Mouse (Mus musculus) monocyte, adult 5-6 weeks (primary cell): ENCODE measurements around the gene Rap2b. TPM values are rescaled to one million over a fixed set of nuclear protein-coding genes. Genes with fewer than 3 reads are reported as not detected.

Experiments
- ATAC-seq: fragments of 153-309, 156-312 bp; replicated peaks from 2 replicates; pipeline ENCODE4 v1.8.0; 2017; ENCODE audit warnings: mild to moderate bottlenecking; ENCODE audit not compliant: low TSS enrichment, insufficient number of reproducible peaks, severe bottlenecking, poor library complexity, low FRiP score
- total RNA-seq: library from RNA; stranded (forward); fragments of 200-1000, 200-491, 200-594 nt; gene quantifications from 3 replicates; pipeline ENCODE4 v1.2.3, GENCODE M21; 2017

Rap2b gene
- 19.0 to 29.0 TPM (median 24.3 TPM) in 3 replicates for total RNA-seq

DNA sequence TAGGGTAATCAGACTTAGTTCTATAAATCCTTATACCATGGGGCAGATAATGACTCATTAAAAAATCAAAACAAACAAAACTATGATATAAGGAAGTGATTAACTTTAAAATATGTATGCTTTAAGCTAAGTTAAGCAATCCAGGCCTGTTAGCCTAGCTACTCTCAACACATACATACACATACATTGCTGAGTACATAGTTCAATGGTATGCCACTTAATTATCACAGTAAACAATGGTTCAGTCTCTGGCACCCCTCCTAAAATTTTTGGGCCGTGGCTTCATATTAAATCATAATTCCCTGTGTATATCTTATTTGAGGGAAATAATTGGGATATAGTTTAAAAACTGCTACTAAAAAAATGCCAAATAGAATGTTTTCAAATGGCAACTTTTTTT lies at the start of gene Rap2b:
TSS of gene Rap2b (plus strand) at position 301 of the 400 bp plus-strand sequence.
- ATAC-seq = no peak

- ATAC-seq = no peak
Observed at GRCm38 (mm10) chr3:61315002-61315401, 46.4 kb upstream of the Rap2b start.

DNA sequence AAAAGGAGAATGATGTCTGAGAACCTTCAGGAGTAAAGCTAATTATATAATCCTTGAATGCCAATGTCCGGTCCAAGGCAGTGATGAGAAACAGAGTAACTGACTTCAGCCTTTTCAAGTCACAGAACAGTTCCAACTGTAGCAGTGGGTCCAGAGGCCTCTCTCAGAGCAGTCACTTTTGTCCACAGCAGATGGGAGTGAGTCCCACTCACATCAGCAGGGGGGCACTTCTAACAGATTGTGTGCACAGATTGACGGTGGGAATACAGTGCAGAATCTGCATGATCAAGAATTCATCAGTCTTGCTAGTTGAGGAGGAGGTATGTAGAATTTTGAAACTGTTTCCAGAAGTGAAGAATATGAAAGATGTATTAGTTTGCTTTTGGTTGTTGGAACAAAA lies 41.4 kb upstream of the Rap2b start:
- no peak for ATAC-seq

DNA sequence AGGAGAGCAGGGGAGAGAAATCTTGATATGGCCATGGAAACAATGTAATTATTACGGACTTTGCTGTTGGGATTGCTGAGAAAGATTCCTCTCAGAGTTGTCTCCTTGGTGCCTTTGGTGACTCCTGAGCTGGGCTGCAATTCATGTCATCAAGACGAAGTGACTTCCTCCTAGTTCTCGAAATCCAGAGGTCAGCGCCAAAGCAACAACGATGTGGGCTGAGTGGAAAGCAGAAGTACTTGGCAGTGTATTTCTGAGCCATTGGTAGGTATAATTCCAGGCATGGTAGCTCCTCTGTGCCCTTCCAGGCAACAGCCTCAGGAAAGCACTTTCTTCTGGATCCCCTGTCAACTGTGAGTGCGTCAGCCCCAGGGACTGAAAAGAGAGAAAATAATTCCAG lies 39.8 kb upstream of the Rap2b start:
- ATAC-seq = peak; percentile 70; the same call in 1 of the 2 replicates

GRCm38 (mm10) chr3:61336205-61336604 lies 25.2 kb upstream of the Rap2b start:
- ATAC-seq = no peak

DNA sequence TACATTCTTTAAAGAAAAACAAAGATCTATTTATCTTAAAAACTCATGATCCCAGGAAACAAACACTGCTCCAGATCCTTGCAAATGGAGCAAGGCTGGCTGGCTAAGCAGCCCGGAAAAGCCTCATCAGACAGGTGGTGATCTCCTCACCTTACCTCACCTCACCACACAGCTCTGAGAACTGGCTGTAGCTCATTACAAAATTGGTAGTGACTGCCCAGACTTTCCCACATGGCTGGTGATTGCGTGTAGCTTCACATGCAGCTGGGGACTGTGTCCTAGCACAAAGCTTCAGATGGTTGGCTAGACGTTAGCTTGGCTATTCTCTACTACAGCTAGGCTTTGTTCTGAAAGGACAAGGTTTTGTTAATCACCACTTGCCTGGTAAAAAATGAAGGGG lies 24.2 kb upstream of the Rap2b start:
- ATAC-seq = no peak

- no peak for ATAC-seq
Observed at GRCm38 (mm10) chr3:61340321-61340720, 21.1 kb upstream of the Rap2b start.

GRCm38 (mm10) chr3:61344031-61344430 lies 17.4 kb upstream of the Rap2b start:
- no peak for ATAC-seq

GRCm38 (mm10) chr3:61345636-61346035 lies 15.8 kb upstream of the Rap2b start:
- ATAC-seq = no peak

- no peak for ATAC-seq
Observed at GRCm38 (mm10) chr3:61348036-61348614, 13.3 kb upstream of the Rap2b start.

- no peak for ATAC-seq
Observed at GRCm38 (mm10) chr3:61349433-61349832, 12.0 kb upstream of the Rap2b start.

- no peak for ATAC-seq
Observed at GRCm38 (mm10) chr3:61355464-61355863, 6.0 kb upstream of the Rap2b start.

DNA sequence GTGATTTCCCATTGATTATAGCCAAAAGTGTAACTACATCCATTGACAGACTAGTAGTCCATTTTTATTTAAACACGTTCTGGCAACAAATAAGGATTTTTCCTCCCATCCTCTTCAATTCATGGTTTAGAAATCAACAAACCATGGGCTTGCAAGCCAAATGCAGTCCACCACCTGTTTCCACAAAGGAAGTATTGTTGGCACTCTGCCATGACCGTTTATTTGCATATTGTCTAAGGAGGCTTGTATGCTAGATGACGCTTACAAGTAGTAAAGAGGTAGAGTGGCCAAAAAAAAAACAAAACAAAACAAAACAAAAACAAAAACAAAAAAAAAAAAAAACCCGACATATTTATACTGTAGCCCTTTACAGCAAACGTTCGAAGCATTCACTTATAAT lies 3.3 kb upstream of the Rap2b start:
- ATAC-seq = no peak

DNA sequence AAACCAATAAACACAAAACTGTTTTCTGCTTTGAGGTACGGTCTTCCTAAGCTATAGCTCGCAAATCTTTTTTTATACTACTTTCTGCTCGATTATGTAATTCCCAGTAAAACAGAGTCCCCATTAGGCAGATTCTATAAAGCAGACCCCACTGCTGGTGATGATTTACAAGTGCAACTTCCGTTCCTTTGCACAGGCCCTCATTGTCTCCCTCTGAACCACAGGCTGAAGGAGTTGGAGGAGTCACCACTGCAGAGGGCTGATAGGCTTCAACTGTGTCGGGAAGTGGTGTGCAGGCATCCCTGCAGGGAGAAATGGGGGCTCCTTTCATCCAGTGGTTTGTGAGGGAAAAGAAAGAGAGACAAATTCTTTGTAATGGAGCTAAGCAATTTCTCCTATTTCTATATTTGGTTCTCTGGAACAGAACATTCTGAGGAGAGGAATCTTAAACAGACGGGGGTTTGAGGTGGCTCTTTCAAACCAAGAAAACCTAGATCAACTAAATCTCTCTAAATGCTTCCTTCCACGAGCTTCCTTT lies 2.6 kb upstream of the Rap2b start:
- no peak for ATAC-seq

DNA sequence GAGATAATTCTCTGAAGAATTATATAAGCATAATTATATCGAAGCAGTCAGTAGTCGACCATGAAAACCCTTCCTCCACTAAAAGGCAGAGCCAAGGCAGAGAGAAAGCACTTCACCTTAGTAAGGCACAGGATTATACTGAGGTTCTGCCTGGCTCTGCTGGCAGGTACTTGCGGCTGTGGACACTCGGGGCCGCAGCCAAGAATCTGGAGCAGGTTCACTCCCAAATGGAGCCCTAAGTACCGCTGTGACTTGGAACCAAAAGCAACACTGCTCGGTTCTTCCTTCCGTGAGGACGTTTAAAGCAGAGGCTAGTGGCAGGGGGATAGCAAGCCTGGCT lies 1.4 kb downstream of the Rap2b start:
- no peak for ATAC-seq

- ATAC-seq = peak; percentile 72
Observed at GRCm38 (mm10) chr3:61363161-61363988, 1.9 kb downstream of the Rap2b start.

DNA sequence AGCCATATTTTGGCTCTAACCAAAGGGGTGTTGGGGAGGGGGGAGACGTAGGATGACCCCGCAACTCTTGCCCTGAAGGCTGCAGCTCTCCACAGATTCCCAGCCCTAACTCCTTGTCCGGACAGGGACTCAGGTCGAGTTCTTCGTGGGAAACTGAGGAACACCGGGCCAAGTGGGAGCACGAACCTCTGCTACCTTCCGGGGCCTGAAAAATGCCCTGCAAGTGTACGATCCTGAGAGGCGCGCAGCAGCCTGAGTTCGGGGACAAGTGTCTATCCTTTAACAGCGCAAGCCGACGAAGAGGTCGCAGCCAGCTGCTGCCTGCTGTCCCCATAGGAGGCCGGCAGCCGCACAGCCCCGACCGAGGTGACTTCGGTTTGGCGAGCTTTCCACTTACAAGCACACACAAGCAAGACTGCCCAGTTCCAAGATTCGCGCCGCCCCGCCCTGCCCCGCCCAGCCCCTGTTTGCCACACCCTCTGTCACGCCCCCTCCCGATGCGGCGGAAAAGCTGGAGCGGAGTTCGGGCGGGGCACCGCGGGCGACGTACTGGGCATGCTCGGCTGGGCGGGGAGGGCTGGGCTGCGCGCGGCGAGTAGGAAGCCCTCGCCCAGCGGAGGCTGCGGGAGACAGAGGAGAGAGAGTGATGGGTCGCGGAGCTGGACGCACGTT lies 2.7 kb downstream of the Rap2b start:
- ATAC-seq = peak; percentile 60

GRCm38 (mm10) chr3:61364661-61364977 lies 3.2 kb downstream of the Rap2b start:
- ATAC-seq = no peak

DNA sequence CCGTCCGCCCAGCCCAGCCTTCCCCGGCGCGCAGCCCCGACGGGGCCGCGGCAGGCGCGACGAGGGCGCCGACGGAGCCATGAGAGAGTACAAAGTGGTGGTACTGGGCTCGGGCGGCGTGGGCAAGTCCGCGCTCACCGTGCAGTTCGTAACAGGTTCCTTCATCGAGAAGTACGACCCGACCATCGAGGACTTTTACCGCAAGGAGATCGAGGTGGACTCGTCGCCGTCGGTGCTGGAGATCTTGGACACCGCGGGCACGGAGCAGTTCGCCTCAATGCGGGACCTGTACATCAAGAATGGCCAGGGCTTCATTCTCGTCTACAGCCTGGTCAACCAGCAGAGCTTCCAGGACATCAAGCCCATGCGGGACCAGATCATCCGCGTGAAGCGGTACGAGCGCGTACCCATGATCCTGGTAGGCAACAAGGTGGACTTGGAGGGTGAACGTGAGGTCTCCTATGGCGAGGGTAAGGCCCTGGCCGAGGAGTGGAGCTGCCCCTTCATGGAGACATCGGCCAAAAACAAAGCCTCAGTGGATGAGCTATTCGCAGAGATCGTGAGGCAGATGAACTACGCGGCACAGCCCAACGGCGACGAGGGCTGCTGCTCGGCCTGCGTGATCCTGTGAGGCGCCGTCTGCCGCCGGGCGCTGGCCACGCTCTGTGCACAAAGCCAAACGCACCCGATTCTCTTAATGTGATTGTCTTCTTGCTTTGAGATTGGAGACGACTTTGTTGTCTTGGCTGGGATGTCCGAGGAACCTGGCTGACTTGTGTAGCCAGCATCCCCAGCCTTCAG lies 3.7 kb downstream of the Rap2b start:
- peak; percentile 6; the same call in 1 of the 2 replicates for ATAC-seq
